Mouse (Mus musculus): ENCODE data around the gene Bmp5.

- TF ChIP-seq TAL1 (IDR thresholded peaks at IDR 0.05; ENCODE audit: low read length): no peak
- TF ChIP-seq GATA1 (IDR thresholded peaks at IDR 0.05; ENCODE audit: low read length): no peak
These were observed 65.7 kb downstream of the Bmp5 start for GRCm38 (mm10) chr9:75840841-75841240.
